Mouse (Mus musculus) liver, postnatal 0 days (tissue): ENCODE data around the gene Ntrk3.

Experiments used
- CTCF ChIP-seq: sonication (generic); IDR thresholded peaks from 2 replicates; pipeline ENCODE4 v1.5.1; 2016; ENCODE audit warnings: antibody characterized with exemption, low read depth
- EP300 ChIP-seq: IDR thresholded peaks from 2 replicates; pipeline ENCODE4 v1.6.1; 2016; ENCODE audit warnings: antibody characterized with exemption, low read depth, mild to moderate bottlenecking

DNA sequence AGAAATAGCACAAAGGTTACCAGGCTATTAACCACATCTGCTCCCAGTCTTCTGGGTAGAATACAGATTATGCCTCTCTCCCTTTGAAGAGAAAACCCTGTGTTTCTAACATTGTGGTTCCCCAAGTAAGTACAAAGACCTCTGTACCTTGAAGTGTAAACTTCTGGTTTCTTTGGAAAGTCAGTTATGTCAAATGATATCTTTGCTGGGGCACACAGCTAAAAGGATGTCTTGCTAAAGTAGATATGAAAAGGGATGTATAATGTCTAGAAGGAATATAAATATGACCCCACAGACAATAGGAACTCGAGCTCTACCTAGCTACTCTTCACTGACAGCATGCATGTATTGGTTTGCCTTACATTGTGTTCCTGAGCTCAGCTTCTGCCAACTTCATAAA is 44.7 kb downstream of the Ntrk3 start:
- no peak for TF ChIP-seq CTCF
- no peak for TF ChIP-seq EP300
